Mouse (Mus musculus) hindbrain, embryonic 15.5 days (tissue): ENCODE data around the gene Dusp8. TPM values are rescaled to one million over a fixed set of nuclear protein-coding genes. Genes with fewer than 3 reads are reported as not detected.

Experiments
- ATAC-seq: fragments of 200-750 bp; cut with Nextera tagmentation; 2 replicates; pipeline ENCODE4 v1.8.0; 2017; ENCODE audit warnings: low read depth, moderate number of reproducible peaks, moderate TSS enrichment; ENCODE audit not compliant: low FRiP score
- H3K27ac ChIP-seq: fragments of 300-500 bp; sonication (generic); replicated peaks from 2 replicates; pipeline ENCODE4 v1.5.1; 2015; ENCODE audit warnings: mild to moderate bottlenecking, inconsistent platforms
- H3K27me3 ChIP-seq: fragments of 300-500 bp; sonication (generic); 2 replicates; pipeline ENCODE4 v1.6.1; 2015; ENCODE audit warnings: control low read depth, inconsistent platforms
- H3K36me3 ChIP-seq: fragments of 300-500 bp; sonication (generic); 2 replicates; pipeline ENCODE4 v1.6.1; 2015; ENCODE audit warnings: control low read depth, inconsistent platforms
- H3K4me1 ChIP-seq: fragments of 300-500 bp; sonication (generic); replicated peaks from 2 replicates; pipeline ENCODE4 v1.6.1; 2015; ENCODE audit warnings: control low read depth, inconsistent platforms
- H3K4me2 ChIP-seq: fragments of 300-500 bp; sonication (generic); 2 replicates; pipeline ENCODE4 v1.6.1; 2015; ENCODE audit warnings: moderate library complexity, mild to moderate bottlenecking, inconsistent platforms
- H3K4me3 ChIP-seq: fragments of 300-500 bp; sonication (generic); 2 replicates; pipeline ENCODE4 v1.5.1; 2015; ENCODE audit warnings: mild to moderate bottlenecking, inconsistent platforms
- H3K9ac ChIP-seq: fragments of 300-500 bp; sonication (generic); 2 replicates; pipeline ENCODE4 v1.6.1; 2015; ENCODE audit warnings: inconsistent platforms
- H3K9me3 ChIP-seq: fragments of 300-500 bp; sonication (generic); 2 replicates; pipeline ENCODE4 v1.6.1; 2016; ENCODE audit warnings: control low read depth, inconsistent platforms
- WGBS: fragments of 180-500 bp; shearing (Covaris S2); methylation state at CpG from one replicate; pipeline ENCODE4 v1.1.7; 2015; 5-methylcytosine and 5-hydroxymethylcytosine counted together
- polyA plus RNA-seq: library from polyadenylated mRNA; unstranded; fragments of >200 nt; fragmentation: Nextera tagmentation; extraction: Ambion mirVana; gene quantifications from 2 replicates; pipeline ENCODE4 v1.2.1, GENCODE M21; 2015

Dusp8 gene
- polyA plus RNA-seq, 1 experiment from 2014 or later = 134 TPM

DNA sequence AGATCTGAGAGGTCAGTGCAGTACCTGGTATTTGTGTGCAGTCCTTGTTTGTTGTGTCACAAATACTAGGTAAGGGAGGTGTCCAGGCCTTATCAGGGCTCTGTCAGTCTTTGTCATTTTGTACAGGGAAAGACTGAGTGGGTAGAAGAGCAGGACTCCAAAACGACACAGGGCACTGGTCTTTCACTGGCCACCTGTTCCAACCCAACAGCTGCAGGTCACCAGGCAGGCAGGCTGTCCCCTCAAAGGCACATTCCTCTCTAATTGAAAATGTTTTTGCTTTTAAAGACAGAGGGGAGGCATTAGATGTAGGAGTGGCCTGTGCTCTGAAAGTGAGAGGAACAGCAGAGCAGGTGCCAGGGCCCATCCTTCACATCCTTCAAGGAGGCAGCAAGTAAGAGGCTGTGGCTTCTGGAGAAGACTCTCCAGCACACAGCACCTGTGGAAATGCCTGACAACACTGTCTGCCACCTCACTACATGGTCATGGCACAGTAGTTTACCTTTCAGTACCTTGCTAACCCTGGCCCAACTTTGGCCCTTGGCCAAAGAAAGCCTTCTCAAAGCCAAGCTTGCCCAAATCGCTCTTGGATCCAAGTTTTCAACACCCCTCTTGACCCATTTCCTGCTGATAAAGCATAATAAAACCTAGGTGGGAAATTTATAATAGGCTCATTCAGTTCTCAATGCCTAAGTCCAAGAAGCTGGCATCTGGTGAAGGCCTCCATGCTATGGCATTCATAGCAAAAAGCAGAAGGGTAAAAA lies 60.4 kb downstream of the Dusp8 start:
- no peak overlapping the region for H3K9ac ChIP-seq
- WGBS = 67% methylated on average over 2 of the region's 2 CpGs
- no peak overlapping the region for H3K27ac ChIP-seq
- no peak overlapping the region for H3K4me3 ChIP-seq
- H3K4me2 ChIP-seq = no peak overlapping the region
- no peaks in the 10 kb centered on the region for H3K36me3 ChIP-seq
- no peaks in the 10 kb centered on the region for H3K9me3 ChIP-seq
- ATAC-seq = no peak
- H3K4me1 ChIP-seq = no peaks in the 10 kb centered on the region
- H3K27me3 ChIP-seq = no peaks in the 10 kb centered on the region

DNA sequence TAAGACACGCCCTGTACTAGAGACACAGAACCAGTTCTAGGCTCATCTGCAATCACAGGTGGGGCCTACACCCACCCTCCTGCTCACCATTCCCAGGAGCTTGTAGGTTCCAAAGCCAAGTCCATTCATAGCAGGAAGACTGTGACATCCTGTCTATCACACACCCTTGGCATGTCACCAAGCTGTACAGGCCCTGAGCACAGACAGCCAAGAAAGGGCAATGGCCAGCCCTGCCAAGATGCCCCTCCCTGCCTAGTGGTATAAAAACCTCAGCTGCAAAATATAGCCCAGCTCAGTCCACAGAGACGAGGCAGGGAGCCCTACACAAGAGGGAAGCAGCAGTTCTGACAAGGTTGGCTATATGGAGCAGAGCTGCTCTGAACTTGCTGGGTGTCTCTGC lies 61.4 kb downstream of the Dusp8 start:
- no peaks in the 10 kb centered on the region for H3K4me1 ChIP-seq
- H3K27ac ChIP-seq = no peak overlapping the region
- no peak overlapping the region for H3K4me2 ChIP-seq
- H3K27me3 ChIP-seq = no peaks in the 10 kb centered on the region
- H3K9ac ChIP-seq = no peak overlapping the region
- WGBS = 68% methylated on average over 2 of the region's 2 CpGs
- H3K36me3 ChIP-seq = no peaks in the 10 kb centered on the region
- no peak overlapping the region for H3K4me3 ChIP-seq
- no peaks in the 10 kb centered on the region for H3K9me3 ChIP-seq
- ATAC-seq = no peak; the same call in 1 of the 2 replicates

DNA sequence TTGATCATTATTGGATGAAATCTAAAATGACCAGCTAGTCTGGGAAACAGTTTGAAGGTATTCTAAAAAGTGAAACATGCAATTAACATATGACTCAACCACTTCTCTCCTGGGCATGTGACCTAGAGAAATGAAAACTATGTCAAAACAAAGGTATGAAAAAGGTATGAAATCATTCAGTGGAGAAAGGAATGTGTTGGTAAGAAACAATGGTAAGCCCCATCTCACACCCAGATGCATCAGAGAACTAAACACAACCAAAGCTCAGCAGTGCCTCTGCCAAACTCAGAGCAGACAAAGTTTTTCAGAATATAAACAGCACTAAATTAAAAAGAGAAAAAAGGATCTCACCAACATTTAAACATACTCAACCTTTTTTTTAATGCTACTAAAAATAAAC lies 65.6 kb downstream of the Dusp8 start:
- H3K36me3 ChIP-seq = no peaks in the 10 kb centered on the region
- no peak overlapping the region for H3K9ac ChIP-seq
- ATAC-seq = no peak
- no peaks in the 10 kb centered on the region for H3K9me3 ChIP-seq
- H3K4me2 ChIP-seq = no peak overlapping the region
- no peak overlapping the region for H3K27ac ChIP-seq
- no peaks in the 10 kb centered on the region for H3K27me3 ChIP-seq
- H3K4me3 ChIP-seq = no peak overlapping the region
- peaks cover 11% of the 10 kb centered on the region; the same call in 1 of the 2 replicates for H3K4me1 ChIP-seq

Other genes starting within 250 kb of the Dusp8 start
- gene Tollip, start 177.3 kb downstream of the Dusp8 start, polyA plus RNA-seq = 75.7 and 80.3 TPM in 2 replicates
- gene Brsk2, start 146.1 kb downstream of the Dusp8 start, polyA plus RNA-seq = 20.6 and 23.1 TPM in 2 replicates
- 50.8 and 53.4 TPM in 2 replicates for gene Mob2, start 34.8 kb downstream of the Dusp8 start, polyA plus RNA-seq
- gene Gm45618, start 24.9 kb upstream of the Dusp8 start, polyA plus RNA-seq = 0.43 TPM in 1 of 2 replicates, not detected in the other
- not detected in 2 replicates for gene Gm39115, start 40.2 kb upstream of the Dusp8 start, polyA plus RNA-seq
- gene Gm45337, start 48.8 kb upstream of the Dusp8 start, polyA plus RNA-seq = not detected in 2 replicates
- gene Gm29735, start 61.3 kb upstream of the Dusp8 start, polyA plus RNA-seq = not detected in 2 replicates
- 0.14 TPM in 1 of 2 replicates, not detected in the other for gene Gm4553, start 69.9 kb upstream of the Dusp8 start, polyA plus RNA-seq
- not detected in 2 replicates for gene Krtap5-2, start 80.2 kb upstream of the Dusp8 start, polyA plus RNA-seq
- gene Gm10153, start 94.5 kb upstream of the Dusp8 start, polyA plus RNA-seq = not detected in 2 replicates
- not detected in 2 replicates for gene Krtap5-3, start 105.5 kb upstream of the Dusp8 start, polyA plus RNA-seq
- gene Gm7579, start 116.0 kb upstream of the Dusp8 start, polyA plus RNA-seq = not detected in 2 replicates
- gene Krtap5-5, start 134.1 kb upstream of the Dusp8 start, polyA plus RNA-seq = not detected in 2 replicates
- gene Gm40460, start 145.2 kb upstream of the Dusp8 start, polyA plus RNA-seq = not detected in 2 replicates
- not detected in 2 replicates for gene Gm2431, start 162.5 kb upstream of the Dusp8 start, polyA plus RNA-seq
- gene Gm4559, start 178.5 kb upstream of the Dusp8 start, polyA plus RNA-seq = not detected in 2 replicates
- gene Krtap5-1, start 201.3 kb upstream of the Dusp8 start, polyA plus RNA-seq = not detected in 2 replicates
- not detected in 2 replicates for gene Krtap5-4, start 207.7 kb upstream of the Dusp8 start, polyA plus RNA-seq